Mouse (Mus musculus): ENCODE measurements around the gene Cracr2b. TPM values are rescaled to one million over a fixed set of nuclear protein-coding genes. Genes with fewer than 3 reads are reported as not detected.

Gene Cracr2b
- total RNA-seq, 2 experiments from 2014 or later, result 11.2 to 12.5 TPM

DNA sequence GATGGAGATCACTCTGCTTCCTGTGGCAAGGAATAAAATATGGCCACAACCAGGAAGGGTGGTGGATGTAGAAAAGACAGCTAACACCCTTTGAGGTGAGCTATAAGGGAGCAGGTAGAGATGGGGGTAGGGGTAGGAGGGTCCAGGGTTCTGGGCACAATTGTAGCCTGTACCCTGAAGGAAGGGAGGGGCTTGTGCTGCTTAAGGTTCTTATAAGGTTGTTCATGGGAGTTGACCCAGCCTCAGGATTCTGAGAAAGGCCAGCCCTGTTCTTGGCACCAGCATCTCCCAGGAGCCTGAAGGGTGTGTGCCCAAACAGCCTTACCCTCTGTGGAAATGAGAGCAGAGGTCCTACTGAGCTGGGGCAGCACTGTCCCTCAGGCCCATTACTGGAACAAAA lies 9.0 kb upstream of the Cracr2b start:
- DNase-seq (ENCODE audit: low spot score in 2 of 2), result no peak

DNA sequence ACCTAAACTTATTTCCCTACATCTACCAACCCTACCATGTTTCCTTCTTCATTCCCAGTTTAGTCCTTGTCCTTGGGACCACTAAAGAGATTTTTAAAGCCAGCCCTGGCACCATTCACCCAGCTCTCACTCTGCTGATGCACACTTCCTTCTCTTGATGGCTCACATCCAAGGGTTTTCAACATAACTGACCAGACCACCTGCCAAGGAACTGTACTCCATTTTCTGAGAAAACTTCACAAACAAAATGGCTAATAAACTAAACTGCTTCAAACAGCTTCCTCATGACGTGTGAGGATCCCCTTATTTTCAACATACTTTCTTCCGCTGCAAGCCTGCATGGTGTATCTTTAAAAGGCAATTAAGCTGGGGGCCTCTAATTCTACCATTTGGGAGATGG lies 7.3 kb upstream of the Cracr2b start:
- no peak for DNase-seq (ENCODE audit: low spot score in 2 of 2)

DNA sequence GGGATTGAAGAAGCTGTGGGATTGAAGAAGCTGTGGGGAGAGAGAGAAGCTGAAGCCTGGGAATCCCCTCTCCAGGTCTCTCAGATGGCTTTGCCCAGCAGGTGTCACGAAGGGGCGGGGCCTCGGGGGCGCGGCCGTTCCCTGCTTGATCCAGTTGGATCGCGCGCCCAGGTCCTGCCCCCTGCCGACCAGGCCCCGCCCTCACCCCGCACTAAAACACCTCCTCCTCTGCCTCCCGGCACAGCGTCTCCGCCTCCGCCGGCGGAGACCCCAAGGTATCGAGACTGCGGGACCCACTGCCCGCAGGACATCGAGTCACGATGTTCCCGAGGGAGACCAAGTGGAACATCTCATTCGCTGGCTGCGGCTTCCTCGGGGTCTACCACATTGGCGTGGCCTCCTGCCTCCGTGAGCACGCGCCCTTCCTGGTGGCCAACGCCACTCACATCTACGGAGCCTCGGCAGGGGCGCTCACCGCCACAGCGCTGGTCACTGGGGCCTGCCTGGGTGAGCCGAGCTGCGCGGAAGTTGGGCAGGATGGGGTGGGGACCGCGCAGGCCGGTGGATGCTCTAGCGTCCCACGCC lies 5.8 kb upstream of the Cracr2b start, which contains the start of gene Pnpla2:
Pnpla2 (plus strand) TSS at position 232 of the 585 bp plus-strand sequence.
- DNase-seq (ENCODE audit: low spot score in 2 of 2), result peak; percentile 94 to 96

DNA sequence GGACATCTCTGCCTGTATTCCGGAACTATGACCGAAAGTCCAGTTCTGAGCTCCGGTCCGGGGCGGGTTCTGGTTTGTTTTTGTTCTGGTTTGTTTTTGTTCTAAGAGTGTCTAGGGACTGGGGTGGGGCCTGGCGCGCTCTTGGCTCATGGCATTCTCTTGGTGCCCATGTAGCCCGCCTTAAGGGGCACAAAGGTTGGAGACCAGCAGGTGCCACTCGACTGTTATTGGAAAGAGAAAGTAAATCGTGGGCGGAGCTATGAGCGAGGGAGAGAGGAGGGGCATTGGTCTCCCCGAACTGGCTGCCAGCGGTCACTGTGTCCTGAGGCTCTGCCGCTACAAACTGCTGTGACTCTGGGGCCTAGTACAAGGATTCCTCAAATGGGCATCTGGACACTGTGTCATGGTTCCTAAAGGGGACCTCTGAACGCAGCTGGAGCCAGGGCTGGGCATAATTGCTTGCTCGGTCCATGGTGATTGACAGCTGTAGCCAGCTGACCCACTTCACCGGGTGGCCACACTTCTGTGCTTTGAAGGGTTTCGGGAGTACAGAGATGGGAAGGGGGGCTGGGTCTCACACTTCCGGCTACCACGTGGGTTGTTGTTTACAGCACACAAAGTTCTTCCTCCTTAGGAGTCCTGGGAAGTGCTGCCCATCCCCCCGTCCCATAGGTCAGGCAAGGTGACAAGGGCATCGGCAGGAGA lies 5.1 kb upstream of the Cracr2b start:
- peak in 1 of 2 experiments; percentile 72 for DNase-seq (ENCODE audit: low spot score in 2 of 2)

DNA sequence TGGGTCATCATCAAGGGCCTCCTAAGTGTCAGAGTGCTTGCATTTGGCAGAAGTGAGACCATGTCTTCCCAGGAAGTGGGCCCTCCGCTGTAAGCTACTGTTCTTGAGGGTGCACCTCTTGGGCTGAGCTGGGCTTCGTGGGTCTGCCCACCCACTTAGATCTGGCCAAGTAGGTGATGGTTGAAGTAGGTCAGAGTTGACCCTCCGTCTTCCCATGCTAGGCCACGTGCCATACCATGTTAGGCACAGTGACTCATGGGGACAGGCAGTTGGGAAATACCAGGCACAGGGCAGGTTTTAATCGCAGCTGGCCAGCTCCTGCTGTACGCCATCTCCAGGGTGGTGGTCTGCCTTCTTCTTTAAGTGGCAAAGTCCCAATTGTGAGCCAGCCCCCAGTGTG lies 4.2 kb upstream of the Cracr2b start:
- no peak for DNase-seq (ENCODE audit: low spot score in 2 of 2)

DNA sequence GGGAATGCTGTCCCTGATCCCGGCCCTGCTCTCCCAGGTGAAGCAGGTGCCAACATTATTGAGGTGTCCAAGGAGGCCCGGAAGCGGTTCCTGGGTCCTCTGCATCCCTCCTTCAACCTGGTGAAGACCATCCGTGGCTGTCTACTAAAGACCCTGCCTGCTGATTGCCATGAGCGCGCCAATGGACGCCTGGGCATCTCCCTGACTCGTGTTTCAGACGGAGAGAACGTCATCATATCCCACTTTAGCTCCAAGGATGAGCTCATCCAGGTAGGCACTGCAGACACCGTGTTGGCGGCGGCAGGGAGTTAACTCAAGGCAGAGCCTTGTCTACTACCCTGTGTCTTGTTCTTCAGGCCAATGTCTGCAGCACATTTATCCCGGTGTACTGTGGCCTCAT lies 3.7 kb upstream of the Cracr2b start:
- no peak for DNase-seq (ENCODE audit: low spot score in 2 of 2)

DNA sequence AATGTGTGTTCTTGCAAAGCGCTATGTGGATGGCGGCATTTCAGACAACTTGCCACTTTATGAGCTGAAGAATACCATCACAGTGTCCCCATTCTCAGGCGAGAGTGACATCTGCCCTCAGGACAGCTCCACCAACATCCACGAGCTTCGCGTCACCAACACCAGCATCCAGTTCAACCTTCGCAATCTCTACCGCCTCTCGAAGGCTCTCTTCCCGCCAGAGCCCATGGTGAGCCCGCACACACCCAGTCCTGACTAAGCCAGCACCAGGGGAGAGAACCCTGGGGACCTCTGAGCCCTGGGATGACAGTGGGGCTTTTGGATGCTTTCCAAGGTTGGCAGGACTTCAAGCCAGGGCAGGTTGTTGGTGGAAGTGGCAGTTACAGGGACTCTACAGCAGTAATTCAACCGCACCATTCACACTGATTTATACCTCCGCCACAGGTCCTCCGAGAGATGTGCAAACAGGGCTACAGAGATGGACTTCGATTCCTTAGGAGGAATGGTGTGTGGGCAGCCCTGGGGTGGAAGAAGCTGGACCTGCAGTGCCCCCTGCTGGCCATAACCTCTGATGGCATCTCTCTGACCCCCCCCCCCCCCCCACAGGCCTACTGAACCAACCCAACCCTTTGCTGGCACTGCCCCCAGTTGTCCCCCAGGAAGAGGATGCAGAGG lies 2.8 kb upstream of the Cracr2b start:
- peak; percentile 61 to 69 for DNase-seq (ENCODE audit: low spot score in 2 of 2)

DNA sequence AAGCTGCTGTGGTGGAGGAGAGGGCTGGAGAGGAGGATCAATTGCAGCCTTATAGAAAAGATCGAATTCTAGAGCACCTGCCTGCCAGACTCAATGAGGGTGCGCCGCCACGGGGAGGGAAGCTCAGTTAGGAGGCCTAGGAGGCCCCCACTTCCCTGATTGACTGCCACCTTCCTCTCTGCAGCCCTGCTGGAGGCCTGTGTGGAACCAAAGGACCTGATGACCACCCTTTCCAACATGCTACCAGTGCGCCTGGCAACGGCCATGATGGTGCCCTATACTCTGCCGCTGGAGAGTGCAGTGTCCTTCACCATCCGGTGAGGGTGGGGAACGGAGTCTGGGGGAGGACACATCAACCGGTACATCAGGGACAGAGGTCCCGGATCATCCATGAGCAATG lies 2.2 kb upstream of the Cracr2b start:
- peak in 1 of 2 experiments; percentile 26 for DNase-seq (ENCODE audit: low spot score in 2 of 2)

DNA sequence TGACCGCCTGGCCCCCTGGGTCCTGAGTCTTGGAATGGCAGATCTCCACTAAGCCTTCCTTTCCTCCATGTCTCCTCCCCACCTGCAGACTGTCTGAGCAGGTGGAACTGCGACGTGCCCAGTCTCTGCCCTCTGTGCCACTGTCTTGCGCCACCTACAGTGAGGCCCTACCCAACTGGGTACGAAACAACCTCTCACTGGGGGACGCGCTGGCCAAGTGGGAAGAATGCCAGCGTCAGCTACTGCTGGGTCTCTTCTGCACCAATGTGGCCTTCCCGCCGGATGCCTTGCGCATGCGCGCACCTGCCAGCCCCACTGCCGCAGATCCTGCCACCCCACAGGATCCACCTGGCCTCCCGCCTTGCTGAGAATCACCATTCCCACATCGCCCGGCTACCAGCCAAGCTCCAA lies 1.6 kb upstream of the Cracr2b start:
- peak in 1 of 2 experiments; percentile 32 for DNase-seq (ENCODE audit: low spot score in 2 of 2)

DNA sequence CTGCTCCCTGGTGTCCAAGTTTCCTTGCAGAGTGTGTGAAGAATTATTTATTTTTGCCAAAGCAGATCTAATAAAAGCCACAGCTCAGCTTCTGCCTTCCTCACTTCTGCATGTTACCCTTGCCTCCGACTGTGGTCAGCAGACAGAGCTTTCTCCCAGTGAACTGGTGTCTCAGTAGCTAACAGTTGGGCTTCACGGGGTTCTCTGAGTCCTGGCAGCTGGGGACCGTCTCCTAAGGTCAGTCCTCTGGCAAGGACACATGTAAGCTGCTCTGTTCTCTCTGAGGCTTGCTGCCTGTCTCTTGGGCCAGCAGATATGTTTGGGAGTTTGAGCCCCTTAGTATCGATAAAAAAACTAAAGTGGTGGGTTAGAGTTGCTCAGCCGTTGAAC lies 898 bp upstream of the Cracr2b start:
- no peak for DNase-seq (ENCODE audit: low spot score in 2 of 2)

DNA sequence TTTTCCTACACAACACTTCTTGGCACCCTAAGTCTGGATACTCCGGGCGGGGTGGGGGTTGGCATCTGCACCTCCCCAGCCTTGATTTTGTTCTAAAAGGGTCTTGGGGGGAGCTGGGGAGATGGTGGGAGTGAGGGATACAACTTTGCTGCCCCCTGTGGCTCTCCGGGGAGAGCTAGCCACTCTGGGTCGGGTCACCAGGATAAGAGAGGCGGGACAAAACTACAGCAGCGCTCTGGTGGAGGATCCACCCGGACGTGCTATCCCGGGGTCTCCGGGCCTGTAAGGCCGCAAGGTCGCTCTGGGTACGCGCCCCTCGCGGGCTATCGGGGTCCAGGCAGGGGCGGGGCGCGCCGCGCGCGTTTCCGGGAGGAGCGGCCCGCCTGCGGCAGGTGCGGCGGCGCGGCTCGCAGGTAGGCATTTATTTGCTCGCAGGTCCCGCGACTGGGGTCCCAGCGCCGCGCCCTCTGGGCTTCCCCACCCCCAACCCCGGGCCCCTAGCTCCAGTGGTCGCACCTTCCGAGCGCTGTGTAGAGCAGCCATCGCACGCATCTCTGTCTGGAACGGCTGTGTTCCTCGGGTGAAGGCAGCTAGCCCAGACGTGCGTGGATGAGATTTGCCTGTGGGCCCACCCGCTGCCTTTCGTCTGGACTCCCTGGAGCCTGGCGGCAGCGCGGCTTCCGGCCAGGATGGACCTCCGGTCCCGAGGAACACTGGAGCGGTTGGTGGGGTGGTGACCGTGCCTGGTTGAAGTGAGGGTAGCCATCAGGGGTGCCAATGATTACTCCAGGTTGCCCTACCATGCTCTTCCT lies 833 bp downstream of the Cracr2b start:
- peak; percentile 10 to 42 for DNase-seq (ENCODE audit: low spot score in 2 of 2)

DNA sequence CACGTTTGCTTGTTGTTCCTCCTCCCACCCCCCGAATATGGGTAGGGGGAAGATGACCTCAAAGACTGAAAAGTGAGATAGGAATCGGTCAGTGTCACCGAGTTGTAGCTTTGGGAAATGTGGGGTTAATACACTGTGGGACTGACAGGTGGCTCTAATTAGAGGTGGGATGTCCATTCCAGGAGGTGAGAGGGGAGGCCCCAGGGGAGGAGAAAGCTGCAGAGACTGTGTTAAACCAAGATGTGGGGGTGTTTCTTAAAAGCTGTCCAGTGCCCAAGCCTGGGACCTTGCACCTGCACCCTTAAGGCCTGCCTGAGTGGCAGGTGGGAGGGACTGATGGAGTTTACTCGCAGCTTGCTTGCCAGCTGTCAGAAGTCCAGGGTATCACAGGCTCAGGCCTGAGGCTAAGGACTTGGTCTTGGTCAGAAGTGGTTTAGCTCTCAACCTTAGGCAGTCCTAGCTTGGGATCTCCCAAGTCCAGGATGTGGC lies 1.5 kb downstream of the Cracr2b start:
- DNase-seq (ENCODE audit: low spot score in 2 of 2), result peak; percentile 3 to 26

DNA sequence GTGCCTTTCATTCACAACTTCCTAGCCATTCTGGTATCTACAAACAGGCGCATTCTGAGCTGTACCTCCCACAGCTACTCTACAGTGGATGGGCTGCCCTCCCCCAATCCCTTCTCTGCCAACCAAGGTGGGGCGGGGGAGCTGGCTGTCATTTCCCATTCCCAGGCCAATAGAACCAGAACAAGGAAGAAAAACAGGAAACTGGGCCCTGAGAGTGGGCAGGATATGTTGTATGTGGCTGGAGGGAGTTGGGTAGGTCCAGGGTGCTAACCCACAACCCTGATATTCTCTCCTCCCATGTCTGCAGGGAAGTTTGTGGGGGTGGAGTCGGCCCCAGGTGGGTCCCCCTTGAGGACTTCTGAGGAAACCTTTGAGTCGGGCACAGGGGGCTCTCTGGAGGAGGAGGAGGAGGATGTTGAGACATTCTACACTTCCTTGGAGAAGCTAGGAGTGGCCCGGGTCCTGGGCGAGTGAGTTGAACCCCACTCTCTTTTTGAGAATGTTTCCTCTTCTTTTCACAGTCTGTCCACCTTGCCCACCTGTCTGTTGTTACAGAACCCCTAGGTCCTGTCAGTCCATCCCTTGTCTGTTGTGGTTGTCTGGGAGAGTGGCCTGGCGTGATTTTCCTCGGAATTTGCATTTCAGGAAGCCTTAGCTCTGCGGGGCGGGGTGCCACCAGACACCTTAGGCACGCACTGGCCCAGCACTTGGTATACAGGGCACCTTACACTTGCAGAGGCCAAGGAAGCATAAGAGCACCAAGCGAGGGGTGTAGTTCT lies 3.1 kb downstream of the Cracr2b start:
- peak; percentile 28 to 43 for DNase-seq (ENCODE audit: low spot score in 2 of 2)

DNA sequence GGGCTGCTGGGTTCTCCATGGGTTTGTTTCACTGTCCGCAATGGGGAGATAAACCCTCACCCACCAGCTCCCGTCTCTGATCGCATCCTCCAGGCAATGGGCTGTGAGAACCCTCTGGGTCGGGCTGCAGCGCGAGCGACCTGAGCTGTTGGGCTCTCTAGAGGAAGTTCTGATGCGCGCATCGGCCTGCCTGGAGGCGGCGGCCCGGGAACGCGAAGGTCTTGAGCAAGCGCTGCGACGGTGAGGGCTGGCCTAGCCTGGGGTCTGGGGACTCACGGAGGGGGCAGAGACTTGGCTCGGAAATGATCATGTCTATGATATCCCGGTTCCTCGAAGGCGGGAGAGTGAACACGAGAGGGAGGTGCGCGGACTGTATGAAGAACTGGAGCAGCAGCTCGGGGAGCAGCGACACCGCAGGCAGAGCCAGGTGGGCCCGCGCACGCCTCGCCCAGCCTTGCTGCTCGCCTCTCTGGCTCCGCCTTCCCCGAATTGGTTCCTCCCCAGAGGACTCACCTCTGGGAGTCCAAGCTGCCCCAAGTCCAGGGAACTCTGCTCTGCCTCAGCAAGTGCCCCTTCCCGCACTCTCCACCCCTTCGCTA lies 3.8 kb downstream of the Cracr2b start:
- peak; percentile 2 to 35 for DNase-seq (ENCODE audit: low spot score in 2 of 2)

DNA sequence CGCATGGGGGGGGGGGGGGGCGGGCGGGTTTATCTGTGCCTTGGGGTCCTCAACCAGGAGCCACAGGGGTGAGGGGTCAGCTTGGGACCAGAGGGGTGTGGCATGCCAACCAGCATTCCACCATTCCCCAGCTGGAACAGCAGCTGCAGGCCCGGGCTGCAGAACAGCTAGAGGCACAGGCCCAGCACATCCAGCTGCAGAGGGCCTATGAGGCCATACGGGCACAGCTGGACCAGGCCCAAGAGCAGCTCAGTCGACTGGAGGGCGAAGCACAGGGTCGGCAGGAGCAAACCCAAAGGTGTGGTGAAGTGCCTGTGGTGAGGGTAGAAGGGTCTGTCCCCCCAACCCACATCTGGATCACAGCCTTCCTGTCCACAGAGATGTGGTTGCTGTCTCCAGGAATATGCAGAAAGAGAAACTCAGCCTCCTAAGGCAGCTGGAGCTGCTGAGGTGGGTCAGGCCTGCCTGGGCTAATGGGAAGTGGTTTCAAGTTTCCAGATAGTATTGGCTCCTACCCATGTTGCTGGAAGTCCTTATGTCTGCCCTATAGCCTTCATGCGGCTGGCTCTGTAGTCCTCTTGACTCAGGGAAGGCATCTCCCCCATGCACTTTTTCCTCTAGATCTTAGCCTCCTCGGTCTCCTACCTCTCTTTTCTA lies 4.6 kb downstream of the Cracr2b start:
- peak in 1 of 2 experiments; percentile 4 for DNase-seq (ENCODE audit: low spot score in 2 of 2)

DNA sequence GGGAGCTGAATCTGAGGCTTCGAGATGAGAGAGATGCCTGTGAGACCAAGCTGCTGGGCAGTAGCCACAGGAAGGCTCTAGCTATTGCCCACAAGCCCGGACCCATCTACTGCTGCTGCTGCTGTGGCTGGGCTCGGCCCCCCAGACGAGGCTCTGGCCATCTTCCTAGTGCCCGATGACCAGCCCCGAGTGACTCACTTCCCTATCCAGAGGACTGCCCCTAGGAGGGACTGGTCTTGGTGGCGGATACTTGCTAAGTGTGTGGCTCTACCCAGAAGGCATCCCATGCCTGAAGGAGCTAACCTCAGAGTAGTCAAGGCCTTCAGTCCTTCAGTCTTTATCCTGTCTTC lies 5.1 kb downstream of the Cracr2b start:
- peak in 1 of 2 experiments; percentile 9 for DNase-seq (ENCODE audit: low spot score in 2 of 2)

DNA sequence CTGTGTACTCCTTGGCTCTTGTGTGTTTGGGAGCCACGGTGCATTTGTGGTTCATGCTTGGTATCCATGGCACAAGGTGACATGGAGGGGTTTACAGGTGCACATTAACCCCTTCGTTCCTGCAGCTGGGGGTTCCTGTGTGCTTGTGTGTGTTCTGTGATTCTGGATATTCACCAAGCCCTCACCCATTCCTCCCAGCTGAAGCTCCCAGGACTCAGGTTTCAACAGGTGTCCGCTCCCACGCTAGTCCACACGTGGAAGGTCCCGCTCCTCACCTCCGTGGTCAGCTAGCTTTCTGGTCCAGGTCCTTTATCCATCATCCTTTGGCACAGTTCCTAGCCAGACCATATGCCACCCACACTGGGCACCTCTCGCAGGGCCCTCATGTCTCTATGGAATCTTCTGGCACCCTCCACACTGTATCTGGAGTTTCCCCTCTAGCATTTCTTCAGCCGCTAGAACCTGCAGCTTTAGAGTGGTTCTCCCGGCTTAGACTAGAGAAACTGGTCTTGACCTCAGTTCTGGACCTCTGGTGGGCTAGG lies 5.8 kb downstream of the Cracr2b start:
- no peak for DNase-seq (ENCODE audit: low spot score in 2 of 2)

DNA sequence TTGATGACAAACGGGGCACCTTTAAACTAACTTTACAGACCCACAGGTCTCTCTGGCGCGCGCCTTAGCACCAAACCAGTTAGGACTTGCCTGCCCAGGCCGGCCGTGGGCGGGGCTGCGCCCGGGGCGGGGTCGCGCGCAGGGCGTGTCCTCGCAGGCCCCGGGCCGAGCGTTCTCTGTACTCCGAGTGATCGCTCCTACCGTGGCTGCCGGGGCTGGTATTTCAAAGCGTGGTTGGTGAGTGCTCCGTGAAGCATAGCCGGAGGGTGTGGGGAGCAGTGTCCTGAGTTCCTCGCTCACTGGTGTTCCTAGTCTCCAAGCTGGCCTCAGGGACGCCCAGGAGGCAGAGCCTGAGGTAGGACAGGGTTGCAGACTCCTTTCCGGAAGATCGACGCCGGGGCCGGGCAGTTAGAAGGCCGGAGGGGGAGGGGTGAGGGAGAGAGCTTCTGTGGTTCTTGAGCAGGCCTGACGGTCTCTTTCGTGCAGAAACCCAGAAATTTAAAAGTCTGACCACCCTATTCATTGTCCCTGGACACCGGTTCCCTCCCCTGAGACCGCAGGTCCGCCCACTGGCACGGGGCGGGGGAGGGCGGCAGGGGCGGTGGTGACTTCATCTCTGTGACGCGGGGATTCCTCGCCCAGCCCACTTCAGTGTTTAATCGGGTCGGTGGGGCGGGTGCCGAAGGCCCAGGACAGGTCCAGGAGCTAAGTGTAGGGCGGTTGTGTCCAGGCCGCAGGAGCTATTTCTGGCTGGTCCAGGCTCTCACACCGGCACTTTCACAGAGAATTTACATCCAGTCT lies 6.5 kb downstream of the Cracr2b start, which contains the start of gene Cd151:
Cd151 (plus strand) TSS at position 163 of the 801 bp plus-strand sequence.
- peak; percentile 88 to 93 for DNase-seq (ENCODE audit: low spot score in 2 of 2)
